Mouse (Mus musculus): Measurements from ENCODE around the gene Ccdc78.

Ccdc78 gene

DNA sequence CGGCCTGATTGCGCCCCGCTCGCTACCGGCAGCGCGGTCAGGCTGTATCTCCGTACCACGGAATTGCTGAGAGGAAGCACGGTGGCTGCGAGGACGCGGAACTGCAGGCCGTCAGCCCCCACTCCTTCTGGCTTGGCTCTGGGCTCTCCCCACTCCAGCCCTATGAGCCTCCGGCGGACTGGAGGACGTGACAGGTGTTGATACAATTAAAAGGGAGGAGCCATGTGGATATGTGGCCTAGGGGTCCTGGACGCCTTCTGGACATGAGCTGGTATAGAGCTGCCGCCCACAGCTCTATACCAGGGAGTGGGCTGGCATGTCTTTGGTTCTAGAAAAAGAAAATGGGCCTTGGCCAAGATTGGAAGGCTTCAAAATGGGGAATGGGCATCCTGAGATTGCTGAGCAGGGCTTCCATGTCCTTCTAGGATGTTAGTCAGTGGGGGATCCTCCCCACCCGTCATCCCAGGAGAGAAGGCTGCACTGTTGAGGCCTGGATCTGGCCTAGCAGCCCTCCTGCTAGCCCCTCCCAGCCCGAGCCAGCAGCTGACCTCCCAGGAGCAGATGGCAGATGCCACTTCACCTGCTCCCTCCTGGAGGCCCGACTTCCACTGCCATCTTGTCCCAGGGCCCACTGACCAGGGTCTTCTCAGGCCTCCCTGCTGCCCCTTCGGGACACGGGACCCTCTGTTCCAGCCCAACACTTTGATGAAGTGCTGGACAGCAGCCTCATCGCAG, 23.4 kb downstream of the Ccdc78 start:
- in situ Hi-C loops (cut with MseI, MboI) = no loop called here

DNA sequence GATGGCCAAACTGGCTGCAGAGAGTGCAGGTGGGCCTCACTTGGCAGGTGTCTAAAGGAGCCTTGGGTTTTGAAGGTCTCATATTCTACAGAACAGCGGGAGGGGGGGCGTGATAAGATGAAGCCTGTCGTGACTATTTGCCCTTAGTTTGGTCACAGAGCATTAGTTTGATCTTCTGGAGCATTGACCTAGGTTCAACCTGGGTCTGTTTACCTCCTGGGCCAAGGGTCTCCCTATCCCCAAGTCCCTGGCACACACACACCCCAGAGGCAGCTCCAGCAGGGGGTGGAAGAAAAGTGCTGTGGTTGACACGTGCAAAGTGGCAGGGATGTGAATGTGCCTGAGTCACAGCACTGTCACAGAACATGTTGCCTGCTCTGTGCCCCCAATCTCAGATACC, 24.5 kb downstream of the Ccdc78 start:
- in situ Hi-C loops (cut with MseI, MboI) = no loop called here

DNA sequence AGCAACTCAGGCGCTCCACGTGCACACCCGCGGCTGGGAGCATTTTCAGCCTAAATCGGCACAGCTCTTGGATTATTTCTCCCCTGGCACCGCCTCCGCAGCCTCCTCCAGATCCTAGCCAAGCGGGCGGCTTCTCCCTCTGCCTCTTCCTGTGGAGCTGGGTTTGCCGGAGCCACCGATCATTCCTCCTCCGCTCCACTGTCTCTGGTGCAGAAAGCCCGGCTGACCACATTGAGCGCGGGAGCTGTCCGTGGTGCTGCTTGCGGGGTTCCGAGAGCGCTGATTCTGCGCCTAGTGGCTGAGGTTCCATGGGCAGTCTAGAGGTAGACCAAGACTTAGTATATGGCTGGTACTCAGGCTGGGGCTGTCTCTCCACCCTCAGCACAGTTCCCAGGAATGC, 27.1 kb downstream of the Ccdc78 start:
- in situ Hi-C loops (cut with MseI, MboI) = no loop called here

DNA sequence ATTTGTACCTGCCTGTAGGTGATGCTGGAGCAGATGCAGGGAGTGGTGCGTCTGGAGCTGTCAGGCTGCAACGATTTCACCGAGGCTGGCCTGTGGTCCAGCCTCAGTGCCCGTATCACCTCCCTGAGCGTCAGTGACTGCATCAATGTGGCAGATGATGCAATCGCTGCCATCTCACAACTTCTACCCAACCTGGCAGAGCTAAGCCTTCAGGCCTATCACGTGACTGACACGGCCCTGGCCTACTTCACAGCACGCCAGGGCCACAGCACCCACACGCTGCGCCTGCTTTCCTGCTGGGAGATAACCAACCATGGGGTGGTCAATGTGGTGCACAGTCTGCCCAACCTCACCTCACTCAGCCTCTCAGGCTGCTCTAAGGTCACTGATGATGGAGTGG, 31.3 kb downstream of the Ccdc78 start:
- in situ Hi-C loops (cut with MseI, MboI) = no loop called here

DNA sequence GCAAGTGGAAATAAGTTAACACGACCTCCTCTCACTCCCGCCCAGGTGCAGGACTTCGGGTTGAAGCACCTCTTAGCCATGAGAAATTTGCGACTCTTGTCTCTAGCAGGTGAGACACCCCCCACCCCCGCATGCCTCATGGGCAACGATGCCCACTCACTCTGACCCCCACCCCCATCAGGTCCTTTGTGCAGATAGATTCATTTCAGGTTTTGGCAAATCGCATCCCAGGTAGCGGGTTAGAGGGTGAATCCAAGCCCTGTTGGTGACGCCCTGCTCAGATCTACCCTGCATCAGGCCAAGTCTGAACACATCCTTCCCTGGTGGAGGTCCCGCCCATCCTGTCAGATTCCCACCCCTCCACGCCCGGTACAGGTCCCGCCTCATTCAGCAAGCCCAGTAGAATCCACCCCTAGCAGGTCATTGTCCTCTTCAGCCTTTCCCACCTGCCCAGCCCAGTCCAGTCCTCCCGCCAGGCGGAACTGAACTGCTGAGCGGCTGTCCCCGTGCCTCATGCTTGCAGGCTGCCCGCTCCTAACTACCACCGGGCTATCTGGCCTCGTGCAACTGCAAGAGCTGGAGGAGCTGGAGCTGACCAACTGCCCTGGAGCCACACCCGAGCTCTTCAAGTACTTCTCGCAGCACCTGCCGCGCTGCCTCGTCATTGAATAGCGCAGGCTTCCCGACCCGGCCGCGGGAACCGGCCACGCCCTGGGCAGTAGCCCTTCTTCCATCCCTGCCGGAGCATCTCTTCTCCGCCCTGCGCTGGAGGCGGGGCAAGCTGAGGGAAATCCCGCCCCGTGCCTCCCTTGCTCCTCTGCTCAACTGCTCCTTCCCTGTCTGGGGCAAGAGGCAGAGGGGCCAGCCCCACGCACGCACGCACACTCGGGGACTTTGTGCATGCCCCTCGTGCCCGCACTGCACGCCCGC, 32.7 kb downstream of the Ccdc78 start:
- in situ Hi-C loops (cut with MseI, MboI) = no loop called here

DNA sequence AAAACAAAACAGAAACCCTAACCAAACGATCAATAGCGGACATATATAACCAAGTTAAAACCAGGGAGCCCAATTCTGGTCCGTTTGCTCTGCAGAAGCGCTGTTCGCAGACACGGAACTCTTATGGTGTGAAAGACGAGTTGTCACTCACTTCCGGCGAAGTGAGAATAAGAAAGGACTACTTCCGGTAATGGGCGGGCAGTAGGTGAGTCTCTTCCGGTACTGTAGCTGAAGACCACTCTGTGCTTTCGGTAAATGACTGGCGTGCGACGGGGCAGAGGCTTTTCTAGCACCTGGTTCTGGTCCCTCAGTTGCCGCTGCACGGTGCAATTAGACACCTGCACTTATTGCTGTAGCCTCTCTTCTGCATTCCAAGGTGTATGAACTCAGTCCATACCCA, 37.1 kb downstream of the Ccdc78 start, which contains the start of gene Wdr24:
TSS of gene Wdr24 (plus strand) at position 176 of the 400 bp plus-strand sequence.
- in situ Hi-C loops (cut with MseI, MboI) = no loop called here

DNA sequence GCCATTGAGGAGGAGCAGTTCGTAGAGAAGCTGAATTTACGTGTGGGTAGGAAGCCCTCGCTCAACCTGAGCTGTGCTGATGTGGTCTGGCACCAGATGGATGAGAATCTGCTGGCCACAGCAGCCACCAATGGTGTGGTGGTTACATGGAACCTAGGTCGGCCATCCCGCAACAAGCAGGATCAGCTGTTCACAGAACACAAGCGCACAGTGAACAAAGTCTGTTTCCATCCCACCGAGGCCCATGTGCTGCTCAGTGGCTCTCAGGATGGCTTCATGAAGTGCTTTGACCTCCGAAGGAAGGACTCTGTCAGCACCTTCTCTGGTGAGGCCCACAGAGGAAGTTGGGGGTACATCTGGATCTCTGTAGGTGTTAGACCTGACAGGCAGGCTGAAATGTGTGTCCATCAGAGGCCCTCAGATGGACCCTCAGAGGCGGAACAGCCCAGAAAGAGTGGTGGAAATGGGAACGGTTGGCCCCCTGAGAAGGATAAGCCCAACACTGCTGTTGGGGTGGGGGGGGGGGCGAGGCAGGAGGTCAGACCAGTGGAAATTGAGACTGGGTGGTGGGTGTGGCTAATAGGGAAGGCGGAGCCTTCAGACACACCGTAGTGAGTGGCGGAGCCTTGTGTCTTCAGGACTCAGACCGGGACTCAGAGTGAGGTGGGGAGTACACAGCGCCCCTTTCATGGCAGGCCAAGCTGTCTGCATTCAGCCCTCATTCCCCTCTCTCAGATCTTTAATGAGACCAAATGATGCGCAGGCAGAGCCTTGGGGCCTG, 38.2 kb downstream of the Ccdc78 start:
- in situ Hi-C loops (cut with MseI, MboI) = no loop called here

DNA sequence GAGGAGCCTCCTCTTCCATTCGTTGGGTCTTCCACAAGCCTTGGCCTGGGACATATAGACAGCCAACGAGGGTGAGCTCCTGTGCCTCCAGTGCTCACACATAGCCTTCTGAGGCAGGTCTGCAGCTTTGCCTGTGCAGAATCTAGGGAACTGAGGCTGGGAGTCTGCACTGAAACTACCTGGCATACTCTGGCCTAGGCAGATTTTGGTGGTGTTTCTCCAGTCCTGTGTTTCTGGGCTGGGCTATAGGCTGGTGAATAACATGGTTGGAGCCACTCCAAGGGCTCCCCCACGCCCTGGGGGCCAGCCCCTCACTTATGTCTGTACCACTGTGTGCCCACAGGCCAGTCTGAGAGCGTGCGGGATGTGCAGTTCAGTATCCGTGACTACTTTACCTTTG, 38.9 kb downstream of the Ccdc78 start:
- in situ Hi-C loops (cut with MseI, MboI) = no loop called here

DNA sequence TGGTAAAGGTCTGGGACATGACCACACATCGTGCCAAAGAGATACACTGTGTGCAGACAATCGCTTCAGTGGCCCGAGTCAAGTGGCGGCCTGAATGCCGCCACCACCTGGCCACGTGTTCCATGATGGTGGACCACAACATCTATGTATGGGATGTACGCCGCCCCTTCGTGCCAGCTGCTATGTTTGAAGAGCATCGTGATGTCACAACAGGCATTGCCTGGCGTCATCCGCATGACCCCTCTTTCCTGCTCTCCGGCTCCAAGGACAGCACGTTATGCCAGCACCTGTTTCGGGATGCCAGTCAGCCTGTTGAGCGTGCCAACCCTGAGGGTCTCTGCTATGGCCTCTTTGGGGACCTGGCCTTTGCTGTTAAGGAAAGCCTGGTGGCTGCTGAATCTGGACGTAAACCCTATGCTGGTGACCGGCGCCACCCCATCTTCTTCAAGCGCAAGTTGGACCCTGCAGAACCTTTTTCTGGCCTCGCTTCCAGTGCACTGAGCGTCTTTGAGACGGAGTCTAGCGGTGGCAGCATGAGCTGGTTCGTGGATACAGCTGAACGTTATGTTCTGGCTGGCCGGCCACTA, 39.7 kb downstream of the Ccdc78 start:
- in situ Hi-C loops (cut with MseI, MboI) = no loop called here

DNA sequence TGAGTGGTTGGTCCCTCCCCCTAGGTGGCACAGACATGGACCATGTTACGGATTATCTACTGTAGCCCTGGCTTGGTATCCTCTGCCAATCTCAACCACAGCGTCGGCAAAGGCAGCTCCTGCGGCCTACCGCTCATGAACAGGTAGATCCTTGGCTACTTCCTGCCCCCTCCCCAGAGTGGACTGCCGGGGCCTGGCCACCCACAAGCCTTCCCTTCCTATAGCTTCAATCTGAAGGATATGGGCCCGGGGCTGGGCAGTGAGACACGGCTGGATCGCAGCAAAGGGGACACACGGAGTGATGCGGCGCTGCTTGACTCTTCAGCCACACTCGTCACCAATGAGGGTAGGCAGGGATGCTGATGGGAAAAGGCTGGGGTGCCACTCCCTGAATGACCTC, 40.6 kb downstream of the Ccdc78 start:
- in situ Hi-C loops (cut with MseI, MboI) = no loop called here

DNA sequence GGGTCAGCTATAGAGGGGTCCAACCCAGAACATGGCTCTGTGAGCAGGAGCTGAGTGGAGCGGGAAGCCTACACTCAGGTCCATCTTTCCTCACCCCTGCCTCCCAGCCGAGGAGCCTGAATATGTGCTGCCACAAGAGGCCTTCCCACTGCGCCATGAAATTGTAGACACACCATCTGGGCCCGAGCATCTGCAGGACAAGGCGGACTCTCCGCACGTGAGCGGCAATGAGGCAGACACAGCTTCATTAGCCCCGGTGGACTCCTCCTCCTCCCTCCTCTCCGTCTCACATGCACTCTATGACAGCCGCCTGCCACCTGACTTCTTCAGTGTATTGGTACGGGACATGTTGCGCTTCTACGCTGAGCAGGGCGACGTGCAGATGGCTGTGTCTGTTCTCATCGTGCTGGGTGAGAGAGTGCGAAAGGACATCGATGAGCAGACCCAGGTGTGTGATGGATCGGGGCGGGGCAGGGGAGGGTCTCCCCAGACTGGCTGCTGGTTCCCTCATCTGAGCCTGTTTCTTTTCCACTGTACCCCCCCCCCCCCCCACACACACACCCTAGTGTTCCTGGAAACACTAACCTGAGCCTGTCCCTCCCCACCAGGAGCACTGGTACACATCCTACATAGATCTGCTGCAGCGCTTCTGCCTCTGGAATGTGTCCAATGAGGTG, 41.3 kb downstream of the Ccdc78 start:
- in situ Hi-C loops (cut with MseI, MboI) = no loop called here

DNA sequence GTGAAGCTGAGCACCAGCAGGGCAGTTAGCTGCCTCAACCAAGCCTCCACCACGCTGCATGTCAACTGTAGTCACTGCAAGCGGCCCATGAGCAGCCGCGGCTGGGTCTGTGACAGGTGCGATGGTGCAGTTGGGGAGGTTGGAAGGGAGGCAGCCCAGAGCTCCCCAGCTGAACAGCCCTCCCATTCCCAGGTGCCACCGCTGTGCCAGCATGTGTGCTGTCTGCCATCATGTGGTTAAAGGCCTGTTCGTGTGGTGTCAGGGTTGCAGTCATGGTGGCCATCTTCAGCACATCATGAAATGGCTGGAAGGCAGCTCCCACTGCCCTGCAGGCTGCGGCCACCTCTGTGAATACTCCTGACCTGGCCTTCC, 41.8 kb downstream of the Ccdc78 start:
- in situ Hi-C loops (cut with MseI, MboI) = no loop called here

DNA sequence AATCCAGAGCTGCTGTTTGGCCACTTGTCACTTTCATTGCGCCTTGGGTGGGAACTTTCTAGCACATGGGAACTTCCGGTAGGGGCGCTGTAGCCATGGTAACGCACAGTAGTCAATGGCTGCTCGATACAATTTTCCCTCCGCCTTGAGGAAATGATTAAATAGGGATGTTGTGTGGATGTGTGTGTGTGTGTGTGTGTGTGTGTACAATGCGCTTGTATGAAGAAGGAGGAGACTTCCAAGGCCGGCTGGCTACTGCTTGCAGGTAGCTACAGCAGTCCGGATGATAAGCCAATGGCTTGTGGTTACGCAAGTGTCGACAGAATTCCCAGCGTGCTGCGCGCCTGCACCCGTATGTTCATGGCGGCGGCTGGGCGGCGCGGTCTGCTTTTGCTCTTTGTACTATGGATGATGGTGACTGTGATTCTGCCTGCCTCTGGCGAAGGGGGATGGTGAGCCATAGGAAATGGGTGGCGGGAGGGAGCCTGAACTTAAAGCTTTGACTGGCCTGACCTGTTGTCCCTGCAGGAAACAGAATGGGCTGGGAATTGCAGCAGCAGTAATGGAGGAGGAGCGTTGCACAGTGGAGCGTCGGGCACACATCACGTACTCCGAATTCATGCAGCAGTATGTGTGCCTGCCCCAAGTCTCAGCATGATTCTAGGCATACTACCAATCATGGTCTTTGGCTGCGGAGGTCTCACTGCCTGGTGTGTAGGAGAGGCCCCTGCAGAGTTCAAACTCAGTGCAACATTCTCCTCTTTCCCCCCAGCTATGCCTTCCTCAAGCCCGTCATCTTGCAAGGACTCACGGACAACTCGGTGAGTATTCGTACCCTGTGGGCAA, 42.6 kb downstream of the Ccdc78 start, which contains the start of gene Jmjd8:
TSS of gene Jmjd8 (plus strand) at position 156 of the 846 bp plus-strand sequence.
- in situ Hi-C loops (cut with MseI, MboI) = no loop called here

DNA sequence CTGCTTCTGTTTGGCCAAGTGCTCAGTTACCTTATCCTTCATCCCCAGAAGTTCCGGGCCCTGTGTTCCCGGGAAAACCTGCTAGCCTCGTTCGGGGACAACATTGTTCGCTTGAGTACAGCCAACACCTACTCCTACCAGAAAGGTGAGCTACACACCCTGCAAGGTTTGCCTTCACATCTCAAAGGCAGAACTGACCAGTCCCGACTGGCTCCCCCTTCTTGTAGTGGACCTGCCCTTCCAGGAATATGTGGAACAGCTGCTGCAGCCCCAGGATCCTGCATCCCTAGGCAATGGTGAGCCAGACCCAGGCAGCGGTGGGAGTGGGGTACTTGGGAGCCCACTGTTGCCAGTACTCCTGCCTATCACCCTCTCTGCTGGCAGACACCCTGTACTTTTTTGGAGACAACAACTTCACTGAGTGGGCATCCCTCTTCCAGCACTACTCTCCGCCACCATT, 43.2 kb downstream of the Ccdc78 start:
- in situ Hi-C loops (cut with MseI, MboI) = no loop called here

DNA sequence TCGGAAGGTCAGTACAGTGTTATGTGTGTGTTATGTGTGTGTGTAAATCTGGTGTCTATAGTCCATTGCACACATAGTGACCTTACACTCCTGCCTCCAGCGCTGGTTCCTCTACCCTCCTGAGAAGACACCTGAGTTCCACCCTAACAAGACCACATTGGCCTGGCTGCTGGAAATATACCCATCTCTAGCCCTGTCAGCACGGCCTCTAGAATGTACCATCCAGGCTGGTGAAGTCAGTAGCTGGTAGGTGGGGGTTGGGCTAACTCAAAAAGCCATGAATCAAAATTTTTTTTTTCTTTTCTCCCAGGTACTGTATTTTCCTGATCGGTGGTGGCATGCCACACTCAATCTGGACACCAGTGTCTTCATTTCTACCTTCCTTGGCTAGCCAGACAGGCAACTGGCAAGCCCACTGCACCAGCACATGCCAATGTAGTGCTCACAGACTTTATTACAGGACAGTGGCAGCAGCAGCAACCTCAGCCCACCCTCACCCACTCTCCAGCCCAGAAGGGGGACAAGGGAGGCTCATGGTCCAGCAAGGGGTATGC, 43.9 kb downstream of the Ccdc78 start:
- in situ Hi-C loops (cut with MseI, MboI) = no loop called here

DNA sequence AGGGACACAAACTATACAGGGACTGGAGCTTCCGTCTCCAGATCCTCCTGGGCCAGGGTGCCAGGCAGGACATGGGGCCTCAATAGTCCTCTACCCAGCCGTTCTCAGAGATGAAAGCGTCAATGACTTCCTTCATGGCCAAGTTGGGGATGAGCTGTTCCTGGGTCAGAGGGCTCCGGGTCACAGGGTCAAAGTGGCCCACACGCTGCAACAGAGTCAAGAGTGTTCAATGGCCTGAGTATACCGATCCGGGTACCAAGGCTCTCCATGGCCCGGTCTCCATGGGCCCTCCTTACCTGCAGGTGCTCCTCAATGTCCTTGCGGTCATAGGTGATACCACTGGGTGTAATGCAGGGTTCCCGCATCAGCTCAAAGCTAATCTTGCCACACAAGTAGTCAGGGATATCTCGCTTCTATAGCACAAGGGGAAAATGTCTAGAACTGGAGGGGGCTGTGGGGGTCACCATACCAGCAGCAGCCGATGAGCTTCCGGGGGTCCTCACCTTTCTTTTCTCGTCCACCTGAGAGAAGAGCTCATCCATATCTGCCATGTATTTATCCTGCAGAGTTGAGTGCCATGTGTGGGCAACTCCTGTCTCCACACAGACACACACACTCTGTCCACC, 44.5 kb downstream of the Ccdc78 start:
- in situ Hi-C loops (cut with MseI, MboI) = no loop called here

DNA sequence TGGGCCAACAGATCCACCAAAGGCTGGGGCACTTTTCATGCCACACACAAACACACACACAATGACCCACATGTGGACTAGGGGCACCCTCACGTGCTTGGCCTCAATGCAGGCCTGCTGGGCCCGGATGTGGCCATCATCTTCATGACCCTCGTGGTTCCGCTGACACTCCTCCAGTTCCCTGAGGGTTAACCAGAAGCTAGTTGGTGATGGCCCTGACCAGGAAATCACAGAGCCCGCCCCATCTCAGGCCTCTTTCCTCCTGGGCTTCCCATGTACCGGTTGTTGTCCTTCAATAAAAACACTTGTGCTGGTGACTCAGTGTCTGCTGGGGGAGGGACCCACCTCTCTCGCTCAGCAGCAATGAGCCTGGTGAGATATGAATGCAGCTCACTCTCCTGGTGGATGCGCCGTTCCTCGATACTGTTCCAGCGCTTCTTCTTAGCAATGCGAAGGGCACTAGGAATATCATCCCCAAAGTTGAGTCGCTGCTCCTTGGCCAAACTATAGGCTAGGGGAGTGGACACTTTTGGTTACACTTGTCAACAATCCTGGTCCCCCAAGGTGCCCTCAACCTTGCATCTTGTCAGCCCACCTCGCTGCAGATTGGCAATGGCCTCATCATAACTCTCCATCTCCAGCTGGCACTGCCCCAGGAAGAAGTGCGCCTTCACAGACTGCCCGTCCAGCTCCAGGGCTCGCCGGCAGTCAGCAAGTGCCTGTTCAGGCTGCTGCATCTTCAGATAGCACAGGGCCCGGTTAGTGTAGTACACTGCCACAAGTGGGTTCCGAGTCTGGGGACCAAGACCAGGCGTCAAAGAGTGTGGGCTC, 45.3 kb downstream of the Ccdc78 start:
- in situ Hi-C loops (cut with MseI, MboI) = no loop called here
